Mouse (Mus musculus) limb, embryonic 14.5 days (tissue): ENCODE data around the gene Nup107. TPM values are rescaled to one million over a fixed set of nuclear protein-coding genes. Genes with fewer than 3 reads are reported as not detected.

Experiments
- ATAC-seq: fragments of 200-750 bp; cut with Nextera tagmentation; 2 replicates; pipeline ENCODE4 v1.8.0; 2017; ENCODE audit warnings: low read depth, moderate number of reproducible peaks, moderate TSS enrichment; ENCODE audit not compliant: low FRiP score
- DNase-seq: peaks from one replicate; pipeline ENCODE4 v3.0.0-alpha.2; 2015; ENCODE audit warnings: low spot score
- H3K27ac ChIP-seq: fragments of 300-500 bp; sonication (generic); replicated peaks from 2 replicates; pipeline ENCODE4 v1.5.1; 2014; ENCODE audit warnings: low read depth, mild to moderate bottlenecking, low read length, moderate library complexity, mixed read lengths
- H3K27me3 ChIP-seq: fragments of 300-500 bp; sonication (generic); 2 replicates; pipeline ENCODE4 v1.6.1; 2014; ENCODE audit warnings: low read length, mixed read lengths; ENCODE audit not compliant: control insufficient read depth, insufficient read depth
- H3K36me3 ChIP-seq: fragments of 300-500 bp; sonication (generic); 2 replicates; pipeline ENCODE4 v1.6.1; 2014; ENCODE audit warnings: mild to moderate bottlenecking, low read length, moderate library complexity, mixed read lengths; ENCODE audit not compliant: control insufficient read depth, insufficient read depth
- H3K4me1 ChIP-seq: fragments of 300-500 bp; sonication (generic); 2 replicates; pipeline ENCODE4 v1.6.1; 2014; ENCODE audit warnings: antibody characterized with exemption, low read length, mixed read lengths; ENCODE audit not compliant: control insufficient read depth, insufficient read depth
- H3K4me2 ChIP-seq: fragments of 300-500 bp; sonication (generic); replicated peaks from 2 replicates; pipeline ENCODE4 v1.6.1; 2014; ENCODE audit warnings: low read depth, mild to moderate bottlenecking, low read length, moderate library complexity; ENCODE audit not compliant: severe bottlenecking
- H3K4me3 ChIP-seq: fragments of 300-500 bp; sonication (generic); replicated peaks from 2 replicates; pipeline ENCODE4 v1.5.1; 2014; ENCODE audit warnings: low read length
- H3K9ac ChIP-seq: fragments of 300-500 bp; sonication (generic); 2 replicates; pipeline ENCODE4 v1.6.1; 2014; ENCODE audit warnings: mild to moderate bottlenecking, low read depth, low read length, moderate library complexity; ENCODE audit not compliant: severe bottlenecking
- H3K9me3 ChIP-seq: fragments of 300-500 bp; sonication (generic); 2 replicates; pipeline ENCODE4 v1.6.1; 2016; ENCODE audit warnings: low read length; ENCODE audit not compliant: control insufficient read depth
- POLR2A ChIP-seq: fragments of 200-500 bp; IDR thresholded peaks from 2 replicates; pipeline ENCODE4 v1.8.0; 2012; ENCODE audit warnings: inconsistent platforms, mild to moderate bottlenecking, moderate library complexity, borderline replicate concordance; ENCODE audit not compliant: insufficient read depth, insufficient read length; ENCODE audit errors: extremely low read depth
- WGBS: fragments of 180-500 bp; shearing (Covaris S2); extraction: QIAGEN DNeasy Blood & Tissue Kit; methylation state at CpG from one replicate; pipeline ENCODE4 v1.1.7; 2014; 5-methylcytosine and 5-hydroxymethylcytosine counted together
- polyA plus RNA-seq, 2 experiments: library from polyadenylated mRNA; depleted of rRNA in 1 of 2; stranded (reverse) in 1 of 2; unstranded in 1 of 2; fragments of >200 nt; fragmentation: Nextera tagmentation in 1 of 2; extraction: Ambion mirVana in 1 of 2; gene quantifications; 2 replicates each; pipeline versions ENCODE4 v1.2.1 to v1.2.3; 2012 to 2014

Nup107 gene
- polyA plus RNA-seq, 2 experiments: 53.4 to 61.2 TPM

GRCm38 (mm10) chr10:117803870-117804850 is 11.7 kb upstream of the Nup107 start:
- no peak for TF ChIP-seq POLR2A
- Histone ChIP-seq H3K27me3 (no peaks in the 10 kb centered on the region), H3K4me1 (0 out of 2 replicates have a peak, but pooled peaks cover 5% of the 10 kb centered on the region), H3K4me2 (no peak overlapping the region), H3K4me3 (no peak overlapping the region), H3K9ac (no peak overlapping the region), H3K9me3 (no peaks in the 10 kb centered on the region), H3K36me3 (no peaks in the 10 kb centered on the region), H3K27ac (no peak overlapping the region)
- DNase-seq: no peak
- no peak for ATAC-seq
- WGBS: 82% methylated on average over 31 of the region's 31 CpGs

- no peak overlapping the region for H3K27ac ChIP-seq
- H3K36me3 ChIP-seq: no peaks in the 10 kb centered on the region
- H3K4me2 ChIP-seq: no peak overlapping the region
- H3K4me3 ChIP-seq: no peak overlapping the region
- WGBS: 95% methylated on average over 9 of the region's 9 CpGs
- DNase-seq (no peak), ATAC-seq (no peak)
- H3K4me1 ChIP-seq: 0 out of 2 replicates have a peak, but pooled peaks cover 3% of the 10 kb centered on the region
- no peaks in the 10 kb centered on the region for H3K27me3 ChIP-seq
- H3K9me3 ChIP-seq: no peaks in the 10 kb centered on the region
- no peak overlapping the region for H3K9ac ChIP-seq
- TF ChIP-seq POLR2A: no peak
These were observed 9.4 kb upstream of the Nup107 start for GRCm38 (mm10) chr10:117801886-117802285.

- H3K4me2 ChIP-seq: no peak overlapping the region
- no peaks in the 10 kb centered on the region for H3K9me3 ChIP-seq
- 0 out of 2 replicates have a peak, but pooled peaks cover 3% of the 10 kb centered on the region for H3K4me1 ChIP-seq
- H3K9ac ChIP-seq: no peak overlapping the region
- no peak overlapping the region for H3K27ac ChIP-seq
- no peaks in the 10 kb centered on the region for H3K27me3 ChIP-seq
- DNase-seq: no peak
- H3K4me3 ChIP-seq: no peak overlapping the region
- ATAC-seq: peak; percentile 26; the same call in 1 of the 2 replicates
- no peaks in the 10 kb centered on the region for H3K36me3 ChIP-seq
- TF ChIP-seq POLR2A: no peak
- WGBS: 89% methylated on average over 11 of the region's 11 CpGs
These were observed 7.3 kb upstream of the Nup107 start for GRCm38 (mm10) chr10:117799806-117800205.

GRCm38 (mm10) chr10:117798436-117799035 is 6.0 kb upstream of the Nup107 start:
- Histone ChIP-seq H3K9ac (no peak overlapping the region), H3K9me3 (no peaks in the 10 kb centered on the region), H3K4me3 (no peak overlapping the region), H3K4me2 (no peak overlapping the region), H3K4me1 (0 out of 2 replicates have a peak, but pooled peaks cover 3% of the 10 kb centered on the region), H3K27ac (no peak overlapping the region), H3K27me3 (no peaks in the 10 kb centered on the region), H3K36me3 (no peaks in the 10 kb centered on the region)
- no peak for TF ChIP-seq POLR2A
- DNase-seq (no peak), ATAC-seq (no peak)
- 69% methylated on average over 6 of the region's 6 CpGs for WGBS

- Histone ChIP-seq H3K27me3 (no peaks in the 10 kb centered on the region), H3K36me3 (no peaks in the 10 kb centered on the region), H3K4me1 (0 out of 2 replicates have a peak, but pooled peaks cover 5% of the 10 kb centered on the region), H3K9me3 (no peaks in the 10 kb centered on the region), H3K4me2 (no peak overlapping the region), H3K4me3 (no peak overlapping the region), H3K9ac (no peak overlapping the region), H3K27ac (no peak overlapping the region)
- ATAC-seq (no peak), DNase-seq (no peak)
- WGBS: 77% methylated on average over 7 of the region's 7 CpGs
- TF ChIP-seq POLR2A: no peak
These were observed 5.2 kb upstream of the Nup107 start for GRCm38 (mm10) chr10:117797684-117798083.
